Mouse (Mus musculus) myocyte (in vitro differentiated cells): ENCODE results near the gene Zdhhc19. TPM values are rescaled to one million over a fixed set of nuclear protein-coding genes. Genes with fewer than 3 reads are reported as not detected.
A peak's percentile ranks its signal among the peaks of the same experiment; 100 is the strongest.

Experiments used
- H3K27me3 ChIP-seq: one replicate; pipeline ENCODE4 v1.6.1; 2011; ENCODE audit not compliant: control insufficient read depth, insufficient read depth, insufficient read length
- H3K36me3 ChIP-seq: one replicate; pipeline ENCODE4 v1.6.1; 2011; ENCODE audit not compliant: control insufficient read depth, insufficient read depth
- H3K4me2 ChIP-seq: one replicate; pipeline ENCODE4 v1.6.1; 2011; ENCODE audit warnings: low read depth, control low read depth
- H3K4me3 ChIP-seq: one replicate; pipeline ENCODE4 v1.5.1; 2011; ENCODE audit warnings: mild to moderate bottlenecking, control low read depth, moderate library complexity
- H3K79me2 ChIP-seq: one replicate; pipeline ENCODE4 v1.6.1; 2011; ENCODE audit not compliant: control insufficient read depth, insufficient read depth
- H3ac ChIP-seq: one replicate; pipeline ENCODE4 v1.6.1; 2011; ENCODE audit not compliant: control insufficient read depth, insufficient read length
- CEBPB ChIP-seq: IDR thresholded peaks from 2 replicates; pipeline ENCODE4 v1.6.1; 2011; ENCODE audit warnings: mild to moderate bottlenecking, moderate library complexity; ENCODE audit not compliant: poor library complexity, insufficient read depth, severe bottlenecking
- E2F4 ChIP-seq: IDR thresholded peaks from one replicate; pipeline ENCODE4 v1.6.1; 2011; ENCODE audit warnings: mild to moderate bottlenecking, control low read depth, moderate library complexity; ENCODE audit not compliant: insufficient read depth
- MAX ChIP-seq: IDR thresholded peaks from one replicate; pipeline ENCODE4 v1.6.1; 2011; ENCODE audit warnings: low read depth, mild to moderate bottlenecking, control low read depth
- MYOD1 ChIP-seq, 3 experiments: IDR thresholded peaks; one replicate each; pipeline ENCODE4 v1.6.1; 2011; ENCODE audit warnings: control low read depth in 2 of 3, low read depth in 2 of 3, mild to moderate bottlenecking in 2 of 3, moderate library complexity in 1 of 3; ENCODE audit not compliant: insufficient read length in 2 of 3, control insufficient read depth in 1 of 3
- MYOG ChIP-seq, 3 experiments: IDR thresholded peaks; one replicate each; pipeline ENCODE4 v1.6.1; 2011; ENCODE audit warnings: control low read depth in 2 of 3, low read depth in 2 of 3, mild to moderate bottlenecking in 2 of 3; ENCODE audit not compliant: insufficient read length in 2 of 3, control insufficient read depth in 1 of 3, insufficient read depth in 1 of 3
- POLR2A ChIP-seq: IDR thresholded peaks from one replicate; pipeline ENCODE4 v1.6.1; 2011; ENCODE audit warnings: low read depth, mild to moderate bottlenecking, control low read depth, moderate library complexity; ENCODE audit not compliant: insufficient read length
- POLR2AphosphoS2 ChIP-seq: IDR thresholded peaks from one replicate; pipeline ENCODE4 v1.6.1; 2011; ENCODE audit warnings: low read depth, control low read depth; ENCODE audit not compliant: insufficient read length
- REST ChIP-seq: IDR thresholded peaks from one replicate; pipeline ENCODE4 v1.6.1; 2011; ENCODE audit warnings: mild to moderate bottlenecking, control low read depth, moderate library complexity; ENCODE audit not compliant: insufficient read depth, insufficient read length
- SRF ChIP-seq: IDR thresholded peaks from one replicate; pipeline ENCODE4 v1.6.1; 2011; ENCODE audit warnings: low read depth; ENCODE audit not compliant: control insufficient read depth, insufficient read length
- TCF12 ChIP-seq: IDR thresholded peaks from one replicate; pipeline ENCODE4 v1.6.1; 2011; ENCODE audit warnings: mild to moderate bottlenecking, control low read depth; ENCODE audit not compliant: poor library complexity, insufficient read depth, severe bottlenecking
- TCF3 ChIP-seq: IDR thresholded peaks from one replicate; pipeline ENCODE4 v1.6.1; 2011; ENCODE audit warnings: low read depth, control low read depth; ENCODE audit not compliant: insufficient read length
- USF1 ChIP-seq: IDR thresholded peaks from one replicate; pipeline ENCODE4 v1.6.1; 2011; ENCODE audit warnings: low read depth, mild to moderate bottlenecking, control low read depth, moderate library complexity
- polyA plus RNA-seq: library from polyadenylated mRNA; unstranded; fragments of >200 nt; fragmentation: generic; extraction: Trizol; gene quantifications from one replicate; pipeline ENCODE4 v1.2.1, GENCODE M21; 2012; ENCODE audit warnings: missing spikeins

Gene Zdhhc19
- polyA plus RNA-seq, 1 experiment = not detected

GRCm38 (mm10) chr16:32602193-32602685, 106.2 kb downstream of the Zdhhc19 start:
- H3K79me2 ChIP-seq = no peaks in the 10 kb centered on the region
- no peak overlapping the region for H3ac ChIP-seq
- TF ChIP-seq POLR2AphosphoS2 (no peak), MYOD1 (IDR thresholded peaks at IDR 0.05; ENCODE audit: control insufficient read depth in 1 of 3, insufficient read length in 2 of 3, low read depth in 2 of 3) (no peak), REST (no peak), MAX (no peak), TCF3 (no peak), POLR2A (no peak), SRF (no peak), USF1 (no peak), E2F4 (no peak), CEBPB (no peak), TCF12 (no peak), MYOG (IDR thresholded peaks at IDR 0.05; ENCODE audit: control insufficient read depth in 1 of 3, insufficient read depth in 1 of 3, insufficient read length in 2 of 3, low read depth in 2 of 3) (no peak)
- H3K27me3 ChIP-seq = no peaks in the 10 kb centered on the region
- no peak overlapping the region for H3K4me3 ChIP-seq
- no peaks in the 10 kb centered on the region for H3K36me3 ChIP-seq
- H3K4me2 ChIP-seq = no peak overlapping the region

DNA sequence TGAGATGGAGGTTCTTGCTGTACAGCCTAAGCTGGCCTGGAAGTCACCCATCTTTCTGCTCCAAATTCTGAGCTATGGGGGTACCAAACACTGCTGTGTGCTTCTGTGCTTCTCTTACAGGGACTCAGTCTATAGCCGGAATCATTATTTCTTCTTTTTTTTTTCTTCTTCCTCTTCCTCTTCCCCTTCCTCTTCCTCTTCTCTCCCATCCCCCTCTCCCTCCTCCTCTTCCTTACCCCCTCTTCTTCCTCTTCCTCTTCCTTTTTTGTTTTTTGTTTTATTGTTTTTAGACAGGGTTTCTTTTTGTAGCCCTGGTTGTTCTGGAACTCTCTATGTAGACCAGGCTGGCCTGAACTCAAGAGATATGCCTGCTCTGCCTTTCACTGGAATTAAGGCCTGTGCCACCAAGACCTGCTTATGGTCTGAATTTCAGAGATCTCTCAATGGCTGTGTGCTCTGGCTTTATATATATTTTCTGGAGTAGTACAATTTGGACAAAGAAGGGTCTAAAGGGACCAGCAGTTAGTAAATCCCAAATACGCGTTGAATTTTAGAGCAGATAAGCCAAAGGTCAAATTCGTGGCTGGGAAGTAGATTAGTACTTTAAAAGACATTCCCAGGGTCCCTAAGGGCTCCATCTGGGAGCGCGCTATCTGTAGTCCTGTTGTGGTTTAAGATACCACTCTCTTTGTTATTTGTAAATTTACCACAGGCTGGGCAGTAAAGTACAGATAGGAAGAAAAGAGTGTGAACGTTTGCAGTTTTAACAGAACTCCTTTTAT, 111.7 kb downstream of the Zdhhc19 start:
- TF ChIP-seq USF1 = no peak
- no peak for TF ChIP-seq REST
- TF ChIP-seq CEBPB = no peak
- TF ChIP-seq MAX = no peak
- TF ChIP-seq MYOG (IDR thresholded peaks at IDR 0.05; ENCODE audit: control insufficient read depth in 1 of 3, insufficient read depth in 1 of 3, insufficient read length in 2 of 3, low read depth in 2 of 3) = no peak
- no peak for TF ChIP-seq TCF12
- TF ChIP-seq MYOD1 (IDR thresholded peaks at IDR 0.05; ENCODE audit: control insufficient read depth in 1 of 3, insufficient read length in 2 of 3, low read depth in 2 of 3) = no peak
- no peak for TF ChIP-seq POLR2A
- no peak for TF ChIP-seq POLR2AphosphoS2
- TF ChIP-seq E2F4 = no peak
- no peak for TF ChIP-seq TCF3
- TF ChIP-seq SRF = no peak
- peak overlapping the region; percentile 38 for H3ac ChIP-seq
- H3K79me2 ChIP-seq = peaks cover 37% of the 10 kb centered on the region
- H3K27me3 ChIP-seq = no peaks in the 10 kb centered on the region
- no peaks in the 10 kb centered on the region for H3K36me3 ChIP-seq
- H3K4me2 ChIP-seq = peak overlapping the region; percentile 89
- H3K4me3 ChIP-seq = peak overlapping the region; percentile 72

DNA sequence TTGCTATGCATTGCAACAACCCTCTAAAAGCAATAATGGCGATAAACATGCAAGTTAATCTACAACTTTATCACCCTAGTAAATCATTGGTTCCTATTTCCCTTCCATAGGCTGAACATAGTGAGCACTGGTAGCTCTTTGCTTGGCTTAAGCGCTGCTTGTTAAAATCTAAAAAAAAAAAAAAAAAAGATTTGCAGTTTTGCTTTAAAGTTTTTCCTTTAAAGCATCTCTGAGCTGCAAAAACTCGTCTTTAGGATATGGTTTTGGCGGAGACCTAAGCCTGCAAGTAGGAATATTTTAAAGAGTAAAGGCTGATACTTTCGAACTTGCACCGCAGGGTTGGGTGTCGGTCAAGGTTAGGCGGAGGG, 112.3 kb downstream of the Zdhhc19 start:
- H3K4me2 ChIP-seq = peak overlapping the region; percentile 89
- peak overlapping the region; percentile 38 for H3ac ChIP-seq
- H3K4me3 ChIP-seq = peak overlapping the region; percentile 72
- H3K79me2 ChIP-seq = peaks cover 43% of the 10 kb centered on the region
- H3K36me3 ChIP-seq = no peaks in the 10 kb centered on the region
- TF ChIP-seq MYOD1 (IDR thresholded peaks at IDR 0.05; ENCODE audit: control insufficient read depth in 1 of 3, insufficient read length in 2 of 3, low read depth in 2 of 3) (no peak), TCF12 (no peak), CEBPB (no peak), MYOG (IDR thresholded peaks at IDR 0.05; ENCODE audit: control insufficient read depth in 1 of 3, insufficient read depth in 1 of 3, insufficient read length in 2 of 3, low read depth in 2 of 3) (no peak), E2F4 (no peak), POLR2AphosphoS2 (no peak), SRF (no peak), MAX (no peak), USF1 (no peak), REST (no peak), POLR2A (no peak), TCF3 (no peak)
- no peaks in the 10 kb centered on the region for H3K27me3 ChIP-seq

- no peaks in the 10 kb centered on the region for H3K36me3 ChIP-seq
- H3K4me3 ChIP-seq = peak within 1 kb of the TSS; percentile 72
- H3K27me3 ChIP-seq = no peaks in the 10 kb centered on the region
- H3ac ChIP-seq = peak within 1 kb of the TSS; percentile 38
- peaks cover 48% of the 10 kb centered on the region for H3K79me2 ChIP-seq
- peak in 2 of 3 experiments; percentile 51 to 75 for TF ChIP-seq MYOD1 (IDR thresholded peaks at IDR 0.05; ENCODE audit: control insufficient read depth in 1 of 3, insufficient read length in 2 of 3, low read depth in 2 of 3)
- TF ChIP-seq CEBPB = no peak
- TF ChIP-seq SRF = no peak
- no peak for TF ChIP-seq TCF12
- TF ChIP-seq POLR2A = peak; percentile 97
- TF ChIP-seq REST = peak; percentile 35
- TF ChIP-seq POLR2AphosphoS2 = peak; percentile 95
- TF ChIP-seq MYOG (IDR thresholded peaks at IDR 0.05; ENCODE audit: control insufficient read depth in 1 of 3, insufficient read depth in 1 of 3, insufficient read length in 2 of 3, low read depth in 2 of 3) = peak in 1 of 3 experiments; percentile 66
- TF ChIP-seq MAX = no peak
- peak; percentile 40 for TF ChIP-seq E2F4
- peak within 1 kb of the TSS; percentile 96 for H3K4me2 ChIP-seq
Observed at GRCm38 (mm10) chr16:32608712-32609400, 112.8 kb downstream of the Zdhhc19 start, which contains the start of gene Tfrc. Gene Tfrc, plus strand, starts transcription at chr16:32608920.
